Mouse (Mus musculus) liver, adult 2 months (tissue): Measurements from ENCODE around the gene Pcgf6.

Experiments
- CTCF ChIP-seq: fragments of 200-500 bp; IDR thresholded peaks from 2 replicates; pipeline ENCODE4 v1.5.1; 2011; ENCODE audit warnings: low read depth, low read length, control low read depth
- POLR2A ChIP-seq: fragments of 200-500 bp; IDR thresholded peaks from 2 replicates; pipeline ENCODE4 v1.6.1; 2011; ENCODE audit warnings: low read length, control low read depth; ENCODE audit not compliant: insufficient read depth; ENCODE audit errors: extremely low read depth

- no peak for TF ChIP-seq CTCF
- no peak for TF ChIP-seq POLR2A
Observed at GRCm38 (mm10) chr19:46987646-46988045, 63.1 kb downstream of the Pcgf6 start.
